Mouse (Mus musculus): Measurements from ENCODE around the gene Ccdc162. TPM values are rescaled to one million over a fixed set of nuclear protein-coding genes. Genes with fewer than 3 reads are reported as not detected.

The Ccdc162 gene
- total RNA-seq (2021), result 1 to 10 TPM; 1.6 to 2.3 TPM
- long read RNA-seq, partial matches to known transcripts, result 1 of 2 reads
- long read RNA-seq, other reads (novel, unspliced or antisense), result 1 of 2 reads

GRCm38 (mm10) chr10:41716029-41716897 lies at the start of gene Ccdc162:
Ccdc162 (minus strand) TSS chr10:41716634.
- peak in 1 of 2 experiments; percentile 18 for DNase-seq (ENCODE audit: low spot score in 2 of 2)

DNA sequence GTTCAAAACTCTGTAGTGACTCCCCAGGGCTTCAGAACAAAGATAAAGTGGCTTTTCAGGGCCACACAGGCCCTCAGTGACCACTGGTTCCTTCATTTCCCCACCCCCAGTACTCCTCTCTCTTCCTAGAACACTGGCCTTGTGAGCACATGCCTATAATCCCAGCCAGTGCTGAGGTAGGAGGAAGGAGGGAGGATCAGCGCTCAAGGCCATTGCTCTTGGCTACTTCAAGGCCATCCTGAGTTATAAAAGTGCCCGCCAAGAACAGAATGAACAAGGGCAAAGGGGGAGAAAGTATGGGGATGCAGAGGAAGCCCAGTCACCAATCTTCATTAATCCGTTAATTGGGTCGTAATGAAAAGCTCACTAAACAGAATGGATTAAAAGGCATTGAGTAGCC lies 49.2 kb upstream of the Ccdc162 start:
- no peak for DNase-seq (ENCODE audit: low spot score in 2 of 2)

DNA sequence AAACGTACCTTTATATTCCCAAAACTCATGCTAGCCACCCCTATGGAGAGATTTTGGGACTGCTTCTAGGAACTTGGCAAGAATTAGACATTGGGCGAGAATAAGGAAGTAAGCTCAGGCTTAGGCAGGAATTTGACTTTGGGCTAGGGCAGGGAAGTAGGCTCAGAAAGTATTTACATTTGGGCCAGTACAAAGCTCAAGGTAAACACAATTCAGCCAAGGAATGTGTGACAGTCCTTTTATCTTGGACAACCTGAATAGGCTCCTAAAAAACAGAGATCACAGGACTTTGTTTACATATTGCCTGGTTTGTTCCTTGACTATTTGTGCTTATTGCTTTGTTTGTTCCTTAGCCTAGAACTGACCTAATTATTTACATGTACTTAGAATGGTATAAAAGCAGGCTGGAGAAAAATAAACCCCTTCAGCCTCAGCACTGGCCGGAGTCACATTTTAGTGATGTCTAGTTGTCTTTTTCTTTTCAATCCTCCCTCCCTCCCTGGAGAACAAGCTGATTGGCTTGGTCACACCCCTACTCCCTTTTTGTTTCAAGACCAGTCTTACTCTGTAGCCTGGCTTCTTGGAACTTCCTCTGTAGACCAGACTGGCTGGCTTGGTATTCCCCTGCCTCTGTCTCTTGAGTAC lies 47.4 kb upstream of the Ccdc162 start:
- DNase-seq (ENCODE audit: low spot score in 2 of 2), result no peak

GRCm38 (mm10) chr10:41760866-41761265 lies 44.4 kb upstream of the Ccdc162 start:
- no peak for DNase-seq (ENCODE audit: low spot score in 2 of 2)

- no peak for DNase-seq (ENCODE audit: low spot score in 2 of 2)
These were observed 41.6 kb upstream of the Ccdc162 start for GRCm38 (mm10) chr10:41758041-41758440.

GRCm38 (mm10) chr10:41757226-41757625 lies 40.8 kb upstream of the Ccdc162 start:
- no peak for DNase-seq (ENCODE audit: low spot score in 2 of 2)

- DNase-seq (ENCODE audit: low spot score in 2 of 2), result no peak
These were observed 35.5 kb upstream of the Ccdc162 start for GRCm38 (mm10) chr10:41751867-41752480.

- no peak for DNase-seq (ENCODE audit: low spot score in 2 of 2)
These were observed 32.9 kb upstream of the Ccdc162 start for GRCm38 (mm10) chr10:41749306-41749705.

GRCm38 (mm10) chr10:41746554-41746953 lies 30.1 kb upstream of the Ccdc162 start:
- peak; percentile 49 to 61 for DNase-seq (ENCODE audit: low spot score in 2 of 2)

DNA sequence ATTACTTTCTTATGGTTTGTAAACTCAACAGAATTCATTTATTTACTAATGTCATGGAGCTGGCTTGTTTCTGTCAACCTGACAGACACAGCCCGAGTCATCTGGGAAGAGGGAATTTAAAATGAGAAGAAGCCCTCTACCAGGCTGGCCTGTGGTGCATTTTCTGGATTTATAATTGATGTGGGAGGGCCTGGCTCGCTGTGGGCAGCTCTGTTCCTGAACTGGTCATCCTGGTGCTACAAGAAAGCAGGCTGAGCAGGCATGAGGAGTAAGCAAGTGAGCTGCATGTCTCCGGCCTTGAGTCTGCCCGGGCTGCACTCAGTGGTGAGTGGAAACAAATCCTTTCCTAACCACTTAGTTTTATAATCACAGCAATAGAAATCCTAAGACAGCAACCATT lies 27.6 kb upstream of the Ccdc162 start:
- no peak for DNase-seq (ENCODE audit: low spot score in 2 of 2)

DNA sequence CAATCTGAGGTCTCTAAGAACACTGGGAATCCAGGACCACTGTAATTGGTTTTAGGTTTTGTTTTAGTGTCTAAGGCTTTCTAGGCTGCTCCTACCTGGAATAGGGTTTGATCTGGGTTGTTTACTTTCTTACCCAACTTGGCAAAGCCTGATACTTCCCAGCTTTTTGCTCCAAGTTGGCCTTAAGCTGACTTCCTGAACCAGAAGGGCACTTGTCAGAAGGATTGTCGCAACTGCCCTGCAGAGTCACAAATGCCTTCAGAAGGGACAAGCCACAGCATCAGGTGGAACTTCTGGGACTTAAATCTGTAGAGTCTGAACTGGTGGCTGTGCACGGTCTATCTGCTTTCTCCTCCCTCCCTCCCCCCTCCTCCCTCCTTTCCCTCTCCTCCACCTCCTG lies 23.8 kb upstream of the Ccdc162 start:
- no peak for DNase-seq (ENCODE audit: low spot score in 2 of 2)

GRCm38 (mm10) chr10:41737245-41737644 lies 20.8 kb upstream of the Ccdc162 start:
- no peak for DNase-seq (ENCODE audit: low spot score in 2 of 2)

DNA sequence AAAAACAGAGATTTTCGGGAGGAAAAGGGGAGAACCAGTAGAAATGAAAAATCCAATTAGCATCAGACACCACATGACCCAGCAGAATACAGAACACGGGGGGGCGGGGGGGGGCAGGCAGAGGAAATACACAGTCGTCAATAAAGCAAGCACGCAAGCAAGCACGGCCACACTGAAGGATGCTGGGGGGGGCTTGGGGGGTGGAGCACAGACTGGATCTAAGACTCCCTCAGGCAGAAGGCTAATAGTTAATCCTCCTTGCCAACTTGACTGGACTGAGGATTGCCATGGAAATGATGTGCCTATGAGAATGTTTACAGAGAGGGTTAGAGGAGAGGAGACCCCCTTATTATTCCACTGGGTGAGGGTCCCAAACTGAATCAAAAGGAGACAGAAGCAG lies 19.0 kb upstream of the Ccdc162 start:
- no peak for DNase-seq (ENCODE audit: low spot score in 2 of 2)

DNA sequence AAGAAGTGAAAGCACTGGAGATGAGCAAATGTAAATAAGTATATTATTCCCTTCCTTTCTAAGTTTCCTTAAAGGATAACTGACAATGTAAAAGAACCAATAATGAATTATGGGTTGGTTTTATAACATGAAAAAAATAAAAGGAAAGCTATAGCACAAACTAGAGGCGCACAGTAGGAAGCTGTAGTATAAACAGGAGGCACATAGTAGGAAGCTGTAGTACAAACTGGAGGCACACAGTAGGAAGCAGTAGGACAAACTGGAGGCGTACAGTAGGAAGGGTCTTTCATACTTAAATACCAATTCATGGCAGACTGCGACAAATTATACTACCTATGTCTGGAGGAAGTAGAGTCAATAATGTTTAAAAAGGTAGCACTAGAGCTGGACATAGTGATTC lies 16.8 kb upstream of the Ccdc162 start:
- no peak for DNase-seq (ENCODE audit: low spot score in 2 of 2)

DNA sequence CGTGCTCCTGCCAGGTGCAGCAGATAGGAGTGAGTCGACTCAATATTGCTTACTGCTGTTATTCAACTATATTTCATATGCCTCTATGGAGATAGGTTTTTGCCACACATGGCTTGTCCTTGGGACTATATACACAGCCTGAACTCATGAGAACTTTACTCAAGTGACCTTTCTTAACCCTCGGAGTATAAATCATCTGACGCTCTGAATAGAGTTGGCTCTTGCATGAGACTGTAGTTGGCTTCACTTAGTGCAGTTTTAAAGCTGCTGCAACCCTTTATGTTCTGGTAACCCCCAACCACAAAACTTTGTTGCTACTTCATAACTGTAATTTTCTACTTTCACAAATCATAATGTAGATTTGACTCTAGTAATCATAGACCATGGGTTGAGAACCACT lies 15.5 kb upstream of the Ccdc162 start:
- no peak for DNase-seq (ENCODE audit: low spot score in 2 of 2)

- DNase-seq (ENCODE audit: low spot score in 2 of 2), result no peak
These were observed 14.3 kb upstream of the Ccdc162 start for GRCm38 (mm10) chr10:41730746-41731145.

DNA sequence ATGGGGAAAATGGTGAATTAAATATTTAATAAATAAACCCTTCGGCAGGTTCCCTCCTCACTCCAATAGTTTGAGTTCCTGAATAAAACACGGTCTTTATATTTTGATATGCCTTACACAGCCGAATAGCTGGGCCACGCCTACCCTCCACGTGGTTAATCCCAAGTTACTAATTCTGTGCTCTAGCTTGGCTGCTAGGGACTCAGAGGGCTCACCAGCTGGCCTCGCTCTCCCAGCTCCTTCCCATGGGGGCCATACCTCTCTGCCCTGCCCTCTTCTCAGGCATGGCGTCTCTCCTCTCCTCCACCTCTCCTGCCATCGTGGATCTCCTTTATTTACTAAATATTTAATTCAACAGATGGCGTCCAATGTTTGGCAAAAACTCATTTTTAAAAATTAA lies 9.8 kb upstream of the Ccdc162 start:
- no peak for DNase-seq (ENCODE audit: low spot score in 2 of 2)

GRCm38 (mm10) chr10:41719587-41719986 lies 3.2 kb upstream of the Ccdc162 start:
- DNase-seq (ENCODE audit: low spot score in 2 of 2), result no peak

- no peak for DNase-seq (ENCODE audit: low spot score in 2 of 2)
These were observed 877 bp downstream of the Ccdc162 start for GRCm38 (mm10) chr10:41715557-41715956.

- no peak for DNase-seq (ENCODE audit: low spot score in 2 of 2)
These were observed 5.0 kb downstream of the Ccdc162 start for GRCm38 (mm10) chr10:41711467-41711866.

DNA sequence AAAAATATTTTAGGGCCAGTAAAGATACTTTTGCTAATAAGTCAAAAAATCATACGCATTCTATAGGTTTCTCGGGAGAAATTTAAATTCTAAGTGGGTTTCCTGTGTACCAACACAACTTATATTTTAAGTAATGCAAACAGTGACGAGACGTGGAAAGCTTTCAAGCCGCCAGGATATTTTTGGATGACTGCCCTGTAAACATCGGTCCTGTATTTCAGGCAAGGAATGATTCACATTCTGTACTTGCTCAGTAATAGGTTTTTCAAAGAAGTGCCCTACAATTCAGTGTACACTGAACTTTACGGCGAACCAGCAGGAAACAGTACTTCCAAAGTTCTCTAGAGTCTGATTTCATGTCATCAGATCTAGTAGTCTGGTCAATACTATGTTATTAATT lies 5.7 kb downstream of the Ccdc162 start:
- DNase-seq (ENCODE audit: low spot score in 2 of 2), result no peak

DNA sequence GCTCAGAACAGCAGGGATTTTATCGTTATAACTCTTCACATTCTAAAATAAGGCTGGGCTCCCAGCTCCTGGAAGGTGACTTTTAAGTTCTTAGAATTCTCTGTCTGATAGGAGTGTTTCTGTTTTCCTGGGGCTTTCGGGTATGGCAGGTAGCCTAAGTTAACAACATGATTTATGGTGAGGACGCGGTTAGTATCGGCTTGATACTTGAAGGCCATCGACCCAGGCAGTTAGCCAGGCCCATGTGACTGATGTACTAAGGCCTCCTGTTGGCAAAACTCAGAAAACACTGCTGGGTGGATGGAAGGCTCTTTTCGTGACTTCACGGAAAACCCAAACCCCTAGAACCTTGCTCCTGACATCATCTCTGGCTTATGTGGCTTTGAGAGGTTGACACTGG lies 7.1 kb downstream of the Ccdc162 start:
- no peak for DNase-seq (ENCODE audit: low spot score in 2 of 2)
